Mouse (Mus musculus): Measurements from ENCODE around the gene Acsl6. TPM values are rescaled to one million over a fixed set of nuclear protein-coding genes. Genes with fewer than 3 reads are reported as not detected.

Acsl6 gene
- polyA plus RNA-seq, 1 experiment from 2014 or later, result 40.9 TPM

GRCm38 (mm10) chr11:54404885-54405284 lies 101.3 kb downstream of the Acsl6 start:
- H3K4me3 ChIP-seq (replicated peaks; ENCODE audit: low read length), result no peak overlapping the region
- no peaks in the 10 kb centered on the region for H3K9me3 ChIP-seq (ENCODE audit: control insufficient read depth, low read length)
- 83% methylated on average over 4 of the region's 4 CpGs for WGBS
- no peak for ATAC-seq
- no peak overlapping the region for H3K9ac ChIP-seq (replicated peaks; ENCODE audit: low read depth, low read length)
- no peaks in the 10 kb centered on the region for H3K27me3 ChIP-seq (replicated peaks; ENCODE audit: control insufficient read depth, insufficient read depth, low read length)
- no peaks in the 10 kb centered on the region for H3K4me1 ChIP-seq (replicated peaks; ENCODE audit: control insufficient read depth, insufficient read depth, low read length)
- no peak overlapping the region for H3K27ac ChIP-seq (ENCODE audit: low read length)
- H3K4me2 ChIP-seq (ENCODE audit: low read length), result no peak overlapping the region
- no peaks in the 10 kb centered on the region for H3K36me3 ChIP-seq (ENCODE audit: control insufficient read depth, insufficient read depth)

DNA sequence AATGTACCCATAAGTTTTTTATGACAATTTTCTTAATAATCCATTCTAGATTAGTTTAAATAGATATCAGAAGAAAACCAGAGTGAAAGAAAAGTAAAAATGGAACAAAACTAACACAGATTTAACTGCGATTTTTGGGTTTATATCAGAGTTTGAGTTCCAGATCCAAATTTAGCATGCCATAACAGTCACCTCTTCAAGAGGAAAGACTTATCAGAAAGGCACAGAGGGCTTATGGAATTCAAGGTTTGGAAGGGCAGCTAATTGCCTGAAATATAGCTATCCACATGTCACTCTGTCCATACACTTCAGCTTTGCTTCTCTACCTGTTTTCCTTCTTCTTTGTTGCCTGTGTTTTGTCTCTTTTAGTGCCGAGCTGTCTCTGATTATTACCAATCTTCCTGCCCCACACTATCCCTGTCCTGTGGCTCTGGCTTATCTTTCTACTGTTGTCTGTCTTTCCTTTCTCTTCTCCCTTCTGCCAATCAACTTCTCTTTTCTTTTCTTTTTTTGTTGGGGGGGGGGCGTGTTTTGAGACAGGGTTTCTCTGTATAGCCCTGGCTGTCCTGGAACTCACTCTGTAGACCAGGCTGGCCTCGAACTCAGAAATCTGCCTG lies 103.4 kb downstream of the Acsl6 start:
- Histone ChIP-seq H3K27me3 (replicated peaks; ENCODE audit: control insufficient read depth, insufficient read depth, low read length) (no peaks in the 10 kb centered on the region), H3K4me3 (replicated peaks; ENCODE audit: low read length) (no peak overlapping the region), H3K4me2 (ENCODE audit: low read length) (no peak overlapping the region), H3K4me1 (replicated peaks; ENCODE audit: control insufficient read depth, insufficient read depth, low read length) (no peaks in the 10 kb centered on the region), H3K9ac (replicated peaks; ENCODE audit: low read depth, low read length) (no peak overlapping the region), H3K27ac (ENCODE audit: low read length) (no peak overlapping the region), H3K36me3 (ENCODE audit: control insufficient read depth, insufficient read depth) (no peaks in the 10 kb centered on the region), H3K9me3 (ENCODE audit: control insufficient read depth, low read length) (no peaks in the 10 kb centered on the region)
- 82% methylated on average over 4 of the region's 4 CpGs for WGBS
- no peak for ATAC-seq

DNA sequence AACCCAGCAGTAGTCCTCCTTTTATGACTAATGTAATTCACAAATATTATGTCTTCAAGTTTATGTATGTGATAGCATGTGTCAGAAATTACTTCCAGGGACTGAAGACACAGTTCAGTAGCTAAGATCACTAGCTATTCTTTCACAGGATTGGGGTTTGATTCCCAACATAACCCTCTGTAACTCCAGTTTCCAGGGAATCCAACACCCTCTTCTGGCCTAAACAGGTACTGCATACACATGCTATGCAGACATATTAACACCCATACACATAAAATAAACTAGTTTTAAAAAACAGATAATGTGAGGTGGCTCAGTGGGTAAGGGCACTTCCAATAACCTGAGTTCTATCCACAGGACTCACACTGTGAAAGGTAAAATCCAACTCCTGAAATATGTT lies 107.0 kb downstream of the Acsl6 start:
- H3K9ac ChIP-seq (replicated peaks; ENCODE audit: low read depth, low read length), result no peak overlapping the region
- no peak overlapping the region for H3K4me2 ChIP-seq (ENCODE audit: low read length)
- ATAC-seq, result no peak
- H3K4me1 ChIP-seq (replicated peaks; ENCODE audit: control insufficient read depth, insufficient read depth, low read length), result no peaks in the 10 kb centered on the region
- no peaks in the 10 kb centered on the region for H3K9me3 ChIP-seq (ENCODE audit: control insufficient read depth, low read length)
- H3K27ac ChIP-seq (ENCODE audit: low read length), result no peak overlapping the region
- no peaks in the 10 kb centered on the region for H3K36me3 ChIP-seq (ENCODE audit: control insufficient read depth, insufficient read depth)
- H3K4me3 ChIP-seq (replicated peaks; ENCODE audit: low read length), result no peak overlapping the region
- no peaks in the 10 kb centered on the region for H3K27me3 ChIP-seq (replicated peaks; ENCODE audit: control insufficient read depth, insufficient read depth, low read length)

DNA sequence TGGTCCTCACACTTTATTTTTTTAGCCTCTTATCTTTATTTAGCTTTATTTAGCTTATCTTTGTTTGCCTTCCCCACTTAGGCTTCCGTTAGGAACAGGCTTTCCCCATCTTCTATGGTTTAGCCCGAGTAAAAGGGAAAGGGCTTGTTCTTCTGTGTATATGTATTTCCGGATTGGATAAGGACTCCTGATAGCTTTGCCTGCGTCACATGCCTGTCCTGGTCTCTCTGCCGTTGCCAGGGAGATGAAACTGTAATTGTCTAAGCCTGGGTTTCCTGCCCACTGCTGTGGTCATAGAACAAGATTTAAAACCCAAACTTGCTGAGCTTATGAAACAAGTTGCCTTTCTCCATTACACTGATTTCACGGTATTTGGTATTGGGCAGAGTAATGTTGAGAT lies 109.4 kb downstream of the Acsl6 start:
- Histone ChIP-seq H3K4me3 (replicated peaks; ENCODE audit: low read length) (no peak overlapping the region), H3K4me1 (replicated peaks; ENCODE audit: control insufficient read depth, insufficient read depth, low read length) (no peaks in the 10 kb centered on the region), H3K9ac (replicated peaks; ENCODE audit: low read depth, low read length) (no peak overlapping the region), H3K4me2 (ENCODE audit: low read length) (no peak overlapping the region), H3K36me3 (ENCODE audit: control insufficient read depth, insufficient read depth) (no peaks in the 10 kb centered on the region), H3K9me3 (ENCODE audit: control insufficient read depth, low read length) (no peaks in the 10 kb centered on the region), H3K27me3 (replicated peaks; ENCODE audit: control insufficient read depth, insufficient read depth, low read length) (no peaks in the 10 kb centered on the region), H3K27ac (ENCODE audit: low read length) (no peak overlapping the region)
- ATAC-seq, result no peak
- WGBS, result 56% methylated on average over 6 of the region's 6 CpGs

Other genes with a start within 250 kb of the Acsl6 start
- 45.3 and 49.5 TPM in 2 replicates for gene Pdlim4, start 234.8 kb upstream of the Acsl6 start, polyA plus RNA-seq (2015; fragmentation: Nextera tagmentation; extraction: Ambion mirVana)
- gene P4ha2, start 203.7 kb upstream of the Acsl6 start, polyA plus RNA-seq (2015; fragmentation: Nextera tagmentation; extraction: Ambion mirVana), result 6.8 and 8.6 TPM in 2 replicates
- gene Csf2, start 54.1 kb upstream of the Acsl6 start, polyA plus RNA-seq (2015; fragmentation: Nextera tagmentation; extraction: Ambion mirVana), result not detected in 2 replicates
- gene Il3, start 36.5 kb upstream of the Acsl6 start, polyA plus RNA-seq (2015; fragmentation: Nextera tagmentation; extraction: Ambion mirVana), result not detected in 2 replicates
- gene Meikin, start 66.9 kb downstream of the Acsl6 start, polyA plus RNA-seq (2015; fragmentation: Nextera tagmentation; extraction: Ambion mirVana), result not detected in 2 replicates
- 12.9 and 13.6 TPM in 2 replicates for gene Fnip1, start 134.4 kb downstream of the Acsl6 start, polyA plus RNA-seq (2015; fragmentation: Nextera tagmentation; extraction: Ambion mirVana)
- 32.5 and 40.9 TPM in 2 replicates for gene Rapgef6, start 219.0 kb downstream of the Acsl6 start, polyA plus RNA-seq (2015; fragmentation: Nextera tagmentation; extraction: Ambion mirVana)

Data from forebrain, embryonic 16.5 days (tissue).